Mouse (Mus musculus): ENCODE results near the gene Selenot.

Selenot gene

DNA sequence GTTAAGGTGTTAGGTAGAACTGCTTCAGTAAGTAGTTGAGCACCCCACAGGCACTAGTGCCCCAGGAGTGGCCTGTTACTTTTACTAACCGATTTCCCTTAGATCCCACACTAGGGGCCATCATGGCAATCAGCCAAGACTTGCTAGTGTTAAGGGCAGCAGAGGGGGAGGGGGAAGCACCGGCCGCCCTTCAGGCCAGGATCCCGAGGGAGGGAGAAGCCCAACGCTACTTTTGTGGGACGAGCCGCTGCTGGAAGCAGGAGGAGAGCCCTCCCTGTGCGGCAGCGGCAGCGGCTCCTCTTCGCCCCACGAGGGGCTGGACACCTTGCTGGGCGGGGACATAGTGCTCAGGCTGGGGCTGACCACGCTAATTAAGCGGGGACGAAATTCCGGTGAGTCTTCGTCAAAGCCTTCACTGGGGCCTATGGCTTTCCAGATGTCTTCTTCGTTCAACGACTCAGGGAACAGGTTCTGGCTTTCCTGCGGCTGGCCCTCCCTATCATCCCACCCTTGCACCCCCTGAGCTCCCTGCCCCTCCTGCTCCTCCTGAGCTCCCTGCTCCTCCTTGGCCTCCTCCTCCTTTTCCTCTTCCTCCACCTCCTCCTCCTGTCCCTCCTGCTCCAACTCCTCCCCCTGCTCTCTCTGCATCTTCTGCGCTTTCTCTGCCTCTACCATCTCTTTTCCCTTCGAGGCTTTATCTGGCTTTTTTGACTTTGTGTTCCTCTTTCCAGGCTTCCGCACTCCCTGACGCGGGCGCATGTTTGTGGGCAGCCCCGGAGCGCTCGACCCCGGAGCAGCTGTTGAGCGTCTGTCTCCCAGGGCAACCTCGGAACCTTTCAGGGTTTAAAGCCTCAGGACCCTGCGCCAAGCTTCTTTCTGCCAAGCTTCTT lies 60.2 kb downstream of the Selenot start, which contains the start of gene Erich6:
Gene Erich6 (minus strand): TSS at position 802 of the 890 bp plus-strand sequence.
- peak; percentile 46 for DNase-seq (ENCODE audit: low spot score)

All from ovary, adult 18-20 months (tissue).